Mouse (Mus musculus) cerebellum, adult 2 months (tissue): ENCODE results near the gene Tmem263. TPM values are rescaled to one million over a fixed set of nuclear protein-coding genes. Genes with fewer than 3 reads are reported as not detected.

ENCODE experiments used
- DNase-seq, 2 experiments: peaks; one replicate each; pipeline ENCODE4 v3.0.0; 2021
- H3K27ac ChIP-seq: fragments of 200-500 bp; 2 replicates; pipeline ENCODE4 v1.5.1; 2012; ENCODE audit warnings: low read length, control low read depth, inconsistent platforms; ENCODE audit not compliant: insufficient read depth
- H3K27me3 ChIP-seq: fragments of 200-500 bp; 2 replicates; pipeline ENCODE4 v1.6.1; 2012; ENCODE audit warnings: inconsistent platforms, mild to moderate bottlenecking, low read length, moderate library complexity; ENCODE audit not compliant: control insufficient read depth, insufficient read depth
- H3K4me1 ChIP-seq: fragments of 200-500 bp; 2 replicates; pipeline ENCODE4 v1.6.1; 2011; ENCODE audit warnings: low read length; ENCODE audit not compliant: control insufficient read depth, insufficient read depth
- H3K4me3 ChIP-seq: fragments of 200-500 bp; replicated peaks from 2 replicates; pipeline ENCODE3; 2011; ENCODE audit warnings: mild to moderate bottlenecking, low read depth, low read length, control low read depth; ENCODE audit not compliant: insufficient read depth
- CTCF ChIP-seq: fragments of 200-500 bp; IDR thresholded peaks from 2 replicates; pipeline ENCODE4 v1.5.1; 2011; ENCODE audit warnings: low read depth, mild to moderate bottlenecking, control low read depth, low read length, moderate library complexity, borderline replicate concordance; ENCODE audit not compliant: insufficient read depth
- POLR2A ChIP-seq: fragments of 200-500 bp; IDR thresholded peaks from 2 replicates; pipeline ENCODE4 v1.6.1; 2011; ENCODE audit warnings: low read length, control low read depth, borderline replicate concordance; ENCODE audit not compliant: insufficient read depth
- WGBS: fragments of 180-500 bp; shearing (Covaris S2); methylation state at CpG from one replicate; pipeline ENCODE4 v1.1.7; 2018; 5-methylcytosine and 5-hydroxymethylcytosine counted together
- polyA plus RNA-seq: library from polyadenylated mRNA; depleted of rRNA; stranded (reverse); fragments of >200 nt; gene quantifications from 2 replicates; pipeline ENCODE4 v1.2.3, GENCODE M21; 2012; rRNA removed

Tmem263 gene
- polyA plus RNA-seq, result 14.0 and 14.2 TPM in 2 replicates

GRCm38 (mm10) chr10:85102247-85103084, at the start of gene Tmem263, which contains the start of gene Fhl4:
Gene Tmem263 (plus strand): TSS chr10:85102627.
Gene Fhl4 (minus strand): TSS chr10:85102495.
- TF ChIP-seq POLR2A (peak; percentile 38; the same call in 1 of the 2 replicates), CTCF (no peak)
- Histone ChIP-seq H3K27ac (peak within 1 kb of the TSS; percentile 88), H3K4me3 (peak within 1 kb of the TSS; percentile 96), H3K4me1 (no peaks in the 10 kb centered on the region; the same call in 1 of the 2 replicates), H3K27me3 (no peaks in the 10 kb centered on the region)
- WGBS, result under 1% methylated on average over 93 of the region's 96 CpGs
- DNase-seq, result peak; percentile 79 to 81

- H3K4me3 ChIP-seq, result no peak overlapping the region
- TF ChIP-seq CTCF (no peak), POLR2A (no peak)
- H3K27ac ChIP-seq, result no peak overlapping the region
- no peaks in the 10 kb centered on the region for H3K4me1 ChIP-seq
- no peaks in the 10 kb centered on the region for H3K27me3 ChIP-seq
- DNase-seq, result no peak
- 78% methylated on average over 2 of the region's 2 CpGs for WGBS
Observed at GRCm38 (mm10) chr10:85054876-85055275, 47.6 kb upstream of the Tmem263 start.

- Histone ChIP-seq H3K27me3 (no peaks in the 10 kb centered on the region), H3K4me3 (no peak overlapping the region), H3K27ac (no peak overlapping the region), H3K4me1 (no peaks in the 10 kb centered on the region)
- TF ChIP-seq POLR2A (no peak), CTCF (no peak)
- DNase-seq, result no peak
- WGBS, result 65% methylated on average over 4 of the region's 4 CpGs
Observed at GRCm38 (mm10) chr10:85071605-85072152, 30.7 kb upstream of the Tmem263 start.

GRCm38 (mm10) chr10:85101841-85102240, 586 bp upstream of the Tmem263 start:
- Histone ChIP-seq H3K27me3 (no peaks in the 10 kb centered on the region), H3K27ac (peak overlapping the region; percentile 88), H3K4me3 (peak overlapping the region; percentile 96), H3K4me1 (no peaks in the 10 kb centered on the region; the same call in 1 of the 2 replicates)
- 4% methylated on average over 10 of the region's 10 CpGs for WGBS
- no peak for TF ChIP-seq CTCF
- TF ChIP-seq POLR2A, result no peak
- no peak for DNase-seq

GRCm38 (mm10) chr10:85103085-85103885, 858 bp downstream of the Tmem263 start:
- Histone ChIP-seq H3K4me3 (peak overlapping the region; percentile 96), H3K27ac (peak overlapping the region; percentile 81; the same call in 1 of the 2 replicates), H3K27me3 (no peaks in the 10 kb centered on the region), H3K4me1 (no peaks in the 10 kb centered on the region; the same call in 1 of the 2 replicates)
- WGBS, result under 1% methylated on average over 34 of the region's 34 CpGs
- no peak for TF ChIP-seq CTCF
- no peak for TF ChIP-seq POLR2A
- DNase-seq, result peak; percentile 37 to 51

- H3K27ac ChIP-seq, result no peak overlapping the region
- DNase-seq, result no peak
- TF ChIP-seq CTCF (no peak), POLR2A (no peak)
- H3K4me1 ChIP-seq, result no peaks in the 10 kb centered on the region
- no peaks in the 10 kb centered on the region for H3K27me3 ChIP-seq
- WGBS, result 89% methylated on average over 4 of the region's 4 CpGs
- no peak overlapping the region for H3K4me3 ChIP-seq
Observed at GRCm38 (mm10) chr10:85114409-85114808, 12.0 kb downstream of the Tmem263 start.

- Histone ChIP-seq H3K4me1 (peaks cover 3% of the 10 kb centered on the region; the same call in 1 of the 2 replicates), H3K27me3 (no peaks in the 10 kb centered on the region), H3K27ac (no peak overlapping the region), H3K4me3 (no peak overlapping the region)
- no peak for DNase-seq
- 90% methylated on average over 13 of the region's 13 CpGs for WGBS
- TF ChIP-seq CTCF (no peak), POLR2A (no peak)
Observed at GRCm38 (mm10) chr10:85125184-85125583, 22.8 kb downstream of the Tmem263 start.
